Mouse (Mus musculus) kidney, adult 2 months (tissue): ENCODE results near the gene Ism2. TPM values are rescaled to one million over a fixed set of nuclear protein-coding genes. Genes with fewer than 3 reads are reported as not detected.
A peak's percentile ranks its signal among the peaks of the same experiment; 100 is the strongest.

Experiments used
- DNase-seq: peaks from one replicate; pipeline ENCODE4 v3.0.0; 2021
- H3K27ac ChIP-seq: fragments of 200-500 bp; 2 replicates; pipeline ENCODE4 v1.5.1; 2012; ENCODE audit warnings: low read depth, low read length, control low read depth, inconsistent platforms; ENCODE audit not compliant: insufficient read depth
- H3K27me3 ChIP-seq: fragments of 200-500 bp; replicated peaks from 2 replicates; pipeline ENCODE4 v1.6.1; 2012; ENCODE audit warnings: mild to moderate bottlenecking, moderate library complexity, low read length, inconsistent platforms; ENCODE audit not compliant: control insufficient read depth, insufficient read depth
- H3K36me3 ChIP-seq: fragments of 200-500 bp; 2 replicates; pipeline ENCODE4 v1.6.1; 2012; ENCODE audit warnings: mild to moderate bottlenecking, moderate library complexity, low read length, inconsistent platforms; ENCODE audit not compliant: control insufficient read depth, insufficient read depth
- H3K4me1 ChIP-seq: fragments of 200-500 bp; 2 replicates; pipeline ENCODE4 v1.6.1; 2011; ENCODE audit warnings: low read length; ENCODE audit not compliant: control insufficient read depth, insufficient read depth
- H3K4me3 ChIP-seq: fragments of 200-500 bp; 2 replicates; pipeline ENCODE4 v1.5.1; 2011; ENCODE audit warnings: mild to moderate bottlenecking, low read depth, low read length, control low read depth; ENCODE audit not compliant: insufficient read depth
- CTCF ChIP-seq: fragments of 200-500 bp; conservative IDR thresholded peaks from 2 replicates; pipeline ENCODE4 v1.5.1; 2011; ENCODE audit warnings: low read depth, mild to moderate bottlenecking, control low read depth, low read length, moderate library complexity, mixed read lengths; ENCODE audit not compliant: insufficient read depth, insufficient read length
- POLR2A ChIP-seq: fragments of 200-500 bp; IDR thresholded peaks from one replicate; pipeline ENCODE4 v1.6.1; 2011; ENCODE audit warnings: low read depth, low read length, control low read depth
- WGBS: fragments of 180-500 bp; shearing (Covaris S2); methylation state at CpG from one replicate; pipeline ENCODE4 v1.1.7; 2018; 5-methylcytosine and 5-hydroxymethylcytosine counted together
- polyA plus RNA-seq: library from polyadenylated mRNA; depleted of rRNA; stranded (reverse); fragments of >200 nt; gene quantifications from 2 replicates; pipeline ENCODE4 v1.2.3, GENCODE M21; 2012

Gene Ism2
- polyA plus RNA-seq, 1 experiment: 0.06 TPM

DNA sequence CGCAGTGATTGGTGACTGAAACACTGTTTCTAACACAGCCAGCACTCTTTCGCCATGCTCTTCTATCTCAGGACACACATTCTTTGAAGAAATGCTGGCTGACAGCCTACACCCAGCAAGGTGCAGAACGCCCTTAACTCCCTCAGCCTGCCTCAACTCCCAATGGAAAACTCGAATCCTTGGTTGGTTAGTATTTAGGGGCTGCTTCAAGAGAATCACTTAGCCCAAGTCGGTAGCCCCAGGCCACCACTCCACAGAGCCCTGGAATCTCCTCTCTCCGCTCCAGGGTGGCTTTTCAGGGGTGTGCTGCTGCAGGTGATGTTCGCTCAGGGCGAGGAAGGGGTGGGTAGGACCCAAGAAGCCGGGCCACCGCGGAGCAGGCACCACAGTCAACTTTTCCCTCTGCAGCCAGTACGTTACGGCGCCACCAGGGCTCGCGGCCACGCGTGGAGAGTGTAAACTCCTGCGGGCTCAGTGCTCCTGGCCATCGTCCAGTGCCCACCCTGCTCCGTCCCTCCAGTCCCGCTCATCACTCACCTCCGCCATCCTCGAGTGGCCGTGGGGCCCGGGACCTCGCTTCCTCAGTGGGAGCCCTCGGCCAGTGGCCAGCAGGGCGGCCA, 358 bp downstream of the Ism2 start:
- TF ChIP-seq CTCF (no peak), POLR2A (no peak)
- 14% methylated on average over 29 of the region's 29 CpGs for WGBS
- no peak for DNase-seq
- Histone ChIP-seq H3K27ac (no peak overlapping the region), H3K4me3 (peak overlapping the region; percentile 45), H3K4me1 (no peaks in the 10 kb centered on the region), H3K27me3 (0 out of 2 replicates have a peak, but pooled peaks cover 1% of the 10 kb centered on the region), H3K36me3 (no peaks in the 10 kb centered on the region)

DNA sequence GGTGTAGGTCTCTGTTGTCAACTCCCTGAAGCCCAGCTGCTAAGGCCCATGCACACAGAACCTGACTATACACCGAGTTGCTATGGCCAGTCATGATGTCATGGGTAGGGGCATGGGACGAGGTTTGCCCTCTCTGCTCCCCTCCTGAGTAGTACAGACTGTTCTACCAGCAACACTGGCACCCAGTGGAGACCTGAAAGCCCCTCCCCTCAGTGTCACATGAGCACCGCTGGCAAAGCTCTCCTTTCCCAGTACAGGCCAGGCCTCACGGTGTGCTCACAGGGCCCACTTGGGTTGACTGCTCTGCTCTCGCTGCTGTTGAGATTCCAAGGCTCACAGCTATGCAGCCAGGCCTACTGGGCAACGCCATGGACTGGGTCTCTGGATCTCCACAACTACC, 5.6 kb downstream of the Ism2 start:
- no peak overlapping the region for H3K4me3 ChIP-seq
- WGBS: 69% methylated on average over 6 of the region's 6 CpGs
- H3K4me1 ChIP-seq: no peaks in the 10 kb centered on the region
- no peak overlapping the region for H3K27ac ChIP-seq
- no peak for TF ChIP-seq POLR2A
- TF ChIP-seq CTCF: no peak
- no peaks in the 10 kb centered on the region for H3K36me3 ChIP-seq
- H3K27me3 ChIP-seq: 0 out of 2 replicates have a peak, but pooled peaks cover 1% of the 10 kb centered on the region
- DNase-seq: no peak

DNA sequence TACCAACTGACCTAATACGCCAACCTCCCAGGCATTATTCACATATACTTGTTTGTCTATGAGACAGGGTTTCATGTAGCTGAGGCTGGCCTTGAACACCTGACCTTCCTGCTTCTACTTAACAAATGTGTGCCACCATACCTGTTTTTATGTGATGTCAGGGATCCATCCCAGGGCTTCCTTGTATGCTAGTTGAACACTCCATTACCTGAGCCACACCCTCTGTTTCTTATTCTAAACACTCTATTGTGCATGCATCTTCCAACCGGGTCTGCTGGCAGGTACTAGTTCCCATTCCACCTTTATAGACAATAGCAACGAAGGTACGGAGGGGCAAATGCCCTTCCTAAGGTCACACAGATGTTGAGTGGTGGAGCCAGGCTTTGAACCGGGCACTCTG, 10.4 kb downstream of the Ism2 start:
- no peak overlapping the region for H3K27ac ChIP-seq
- 91% methylated on average over 5 of the region's 5 CpGs for WGBS
- TF ChIP-seq POLR2A: no peak
- no peak for TF ChIP-seq CTCF
- H3K36me3 ChIP-seq: no peaks in the 10 kb centered on the region
- H3K4me3 ChIP-seq: no peak overlapping the region
- H3K27me3 ChIP-seq: no peaks in the 10 kb centered on the region
- no peaks in the 10 kb centered on the region for H3K4me1 ChIP-seq
- DNase-seq: no peak

- Histone ChIP-seq H3K27me3 (no peaks in the 10 kb centered on the region), H3K4me3 (no peak overlapping the region), H3K36me3 (no peaks in the 10 kb centered on the region), H3K27ac (no peak overlapping the region), H3K4me1 (no peaks in the 10 kb centered on the region)
- no peak for TF ChIP-seq POLR2A
- no peak for TF ChIP-seq CTCF
- no peak for DNase-seq
- WGBS: 88% methylated on average over 5 of the region's 5 CpGs
These were observed 14.8 kb downstream of the Ism2 start for GRCm38 (mm10) chr12:87284726-87285125.

DNA sequence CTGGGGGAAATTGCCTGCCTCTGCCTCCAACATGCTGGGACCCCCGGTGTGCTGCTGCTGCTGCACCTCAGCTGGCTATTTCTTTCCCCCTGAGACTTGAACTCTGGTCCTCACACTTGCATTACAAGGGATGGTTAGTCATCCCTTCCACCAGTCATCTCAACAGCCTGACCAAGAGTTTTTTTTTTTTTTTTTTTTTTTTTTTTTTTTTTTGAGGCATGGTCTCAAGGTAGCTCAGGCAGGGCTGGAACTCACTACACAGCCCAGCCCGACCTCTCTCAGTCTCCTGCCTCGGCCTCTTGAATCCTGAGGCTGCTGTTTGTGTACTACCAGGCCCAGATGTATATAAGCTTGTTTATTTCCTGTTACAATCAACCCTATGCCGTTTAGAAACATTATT, 15.2 kb downstream of the Ism2 start:
- Histone ChIP-seq H3K27ac (no peak overlapping the region), H3K4me1 (no peaks in the 10 kb centered on the region), H3K4me3 (no peak overlapping the region), H3K27me3 (no peaks in the 10 kb centered on the region), H3K36me3 (no peaks in the 10 kb centered on the region)
- DNase-seq: no peak
- no peak for TF ChIP-seq CTCF
- no peak for TF ChIP-seq POLR2A
- WGBS: 71% methylated on average over 4 of the region's 4 CpGs

GRCm38 (mm10) chr12:87283706-87284105, 15.8 kb downstream of the Ism2 start:
- no peak overlapping the region for H3K4me3 ChIP-seq
- H3K4me1 ChIP-seq: no peaks in the 10 kb centered on the region
- WGBS: 90% methylated on average over 7 of the region's 7 CpGs
- H3K27ac ChIP-seq: no peak overlapping the region
- TF ChIP-seq POLR2A (no peak), CTCF (no peak)
- DNase-seq: no peak
- H3K27me3 ChIP-seq: no peaks in the 10 kb centered on the region
- H3K36me3 ChIP-seq: no peaks in the 10 kb centered on the region

- H3K36me3 ChIP-seq: no peaks in the 10 kb centered on the region
- H3K27me3 ChIP-seq: no peaks in the 10 kb centered on the region
- TF ChIP-seq POLR2A: no peak
- no peak for TF ChIP-seq CTCF
- no peaks in the 10 kb centered on the region for H3K4me1 ChIP-seq
- H3K27ac ChIP-seq: no peak overlapping the region
- no peak overlapping the region for H3K4me3 ChIP-seq
- no peak for DNase-seq
- WGBS: 97% methylated on average over 4 of the region's 4 CpGs
These were observed 16.8 kb downstream of the Ism2 start for GRCm38 (mm10) chr12:87282743-87283142.
